Mouse (Mus musculus): ENCODE data around the gene Vmn1r11.
A peak's percentile ranks its signal among the peaks of the same experiment; 100 is the strongest.

Gene Vmn1r11

GRCm38 (mm10) chr6:57133155-57133554, at the start of gene Vmn1r11:
Gene Vmn1r11 (plus strand): TSS chr6:57133455.
- DNase-seq (ENCODE audit: low spot score), result no peak

GRCm38 (mm10) chr6:57106358-57106757, 26.9 kb upstream of the Vmn1r11 start:
- DNase-seq (ENCODE audit: low spot score), result peak; percentile 5

- DNase-seq (ENCODE audit: low spot score), result no peak
Measured at GRCm38 (mm10) chr6:57109154-57109553, 24.1 kb upstream of the Vmn1r11 start, which contains the start of gene Vmn1r10. Gene Vmn1r10 (plus strand): TSS chr6:57109454.

- DNase-seq (ENCODE audit: low spot score), result no peak
Measured at GRCm38 (mm10) chr6:57156619-57157018, 23.4 kb downstream of the Vmn1r11 start, which contains the start of gene Vmn1r12. Gene Vmn1r12 (plus strand): TSS chr6:57156919.

All from adipocyte (in vitro differentiated cells).